ENCODE assay signal across 8 mouse cellular contexts in the genomic region with DNA sequence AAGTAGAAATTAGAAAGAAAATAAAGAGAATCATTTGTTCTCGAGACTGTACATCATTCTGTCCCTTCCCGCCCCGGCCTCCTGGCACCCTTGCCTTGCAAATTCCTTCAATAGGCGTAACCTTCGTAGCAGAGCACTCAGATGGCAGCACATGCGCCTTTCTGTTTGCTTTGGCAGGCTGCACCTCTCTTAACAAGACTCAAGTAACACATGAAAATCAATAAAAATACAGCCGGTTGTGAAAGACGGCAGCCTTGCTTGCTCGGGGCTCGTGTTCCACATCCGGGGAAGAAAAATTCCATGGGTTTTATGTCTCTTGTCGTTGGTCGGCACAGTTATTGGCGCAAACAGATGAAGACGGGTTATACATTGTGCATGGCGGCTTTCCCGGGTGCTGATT.
DNase-seq lines count a peak whose midpoint lies in the region; ATAC-seq and TF ChIP-seq lines count a peak whose summit lies in the region.

No protein-coding gene starts in this region.

- no peaks in the 10 kb centered on the region for H3K27me3 ChIP-seq in liver, adult 2 months (ENCODE audit: control insufficient read depth, insufficient read depth, low read length)
- H3K27me3 ChIP-seq in liver, embryonic 11.5 days (replicated peaks; ENCODE audit: control insufficient read depth, insufficient read depth, low read length): no peaks in the 10 kb centered on the region
- no peaks in the 10 kb centered on the region for H3K27me3 ChIP-seq in hindbrain, embryonic 11.5 days (ENCODE audit: control insufficient read depth, insufficient read depth, low read length)

- peak; percentile 75 for DNase-seq in liver, adult 2 months (ENCODE audit: extremely low read depth, low read depth, low spot score)
- DNase-seq in liver, embryonic 11.5 days (ENCODE audit: low spot score): no peak
- DNase-seq in heart, postnatal 10 days: peak; percentile 33 to 41
- DNase-seq in large intestine, adult 2 months (ENCODE audit: low read depth, low spot score): peak; percentile 76
- peak; percentile 40 to 69 for DNase-seq in urinary bladder, postnatal 36 days (ENCODE audit: low spot score in 2 of 2)
- DNase-seq in embryo, embryonic 9.5 days (ENCODE audit: extremely low spot score): no peak
- DNase-seq in hindbrain, embryonic 11.5 days (ENCODE audit: low spot score): no peak
- DNase-seq in T-cell, adult 2 months (ENCODE audit: low spot score): no peak

- H3K4me1 ChIP-seq in liver, adult 2 months (ENCODE audit: control insufficient read depth, insufficient read depth, low read length): peaks cover 6% of the 10 kb centered on the region
- H3K4me1 ChIP-seq in liver, embryonic 11.5 days (replicated peaks; ENCODE audit: control insufficient read depth, insufficient read depth, low read length): no peaks in the 10 kb centered on the region
- H3K4me1 ChIP-seq in hindbrain, embryonic 11.5 days (replicated peaks; ENCODE audit: control insufficient read depth, insufficient read depth, low read length): no peaks in the 10 kb centered on the region

- no peak overlapping the region for H3K4me2 ChIP-seq in liver, embryonic 11.5 days
- no peak overlapping the region for H3K4me2 ChIP-seq in hindbrain, embryonic 11.5 days (replicated peaks; ENCODE audit: low read depth, low read length)

- no peak overlapping the region for H3K9ac ChIP-seq in liver, adult 2 months (ENCODE audit: low read depth, low read length)
- H3K9ac ChIP-seq in liver, embryonic 11.5 days (ENCODE audit: low read depth, low read length): no peak overlapping the region
- no peak overlapping the region for H3K9ac ChIP-seq in hindbrain, embryonic 11.5 days (ENCODE audit: low read depth, low read length)

- no peak for ATAC-seq in liver, embryonic 11.5 days (replicated peaks; ENCODE audit: low FRiP score)
- ATAC-seq in hindbrain, embryonic 11.5 days (ENCODE audit: low FRiP score): no peak

- H3K79me2 ChIP-seq in liver, adult 2 months (ENCODE audit: control insufficient read depth, insufficient read depth, low read length): no peaks in the 10 kb centered on the region

- intact Hi-C loops in heart, postnatal 10 days (cut with DNase I): no loop called here

- H3K27ac ChIP-seq in liver, adult 2 months (replicated peaks; ENCODE audit: insufficient read depth, low read depth, low read length): no peak overlapping the region
- no peak overlapping the region for H3K27ac ChIP-seq in liver, embryonic 11.5 days (ENCODE audit: low read depth, low read length)
- H3K27ac ChIP-seq in hindbrain, embryonic 11.5 days (ENCODE audit: low read depth, low read length): no peak overlapping the region

- H3K9me3 ChIP-seq in liver, embryonic 11.5 days (ENCODE audit: control insufficient read depth, low read length): no peaks in the 10 kb centered on the region
- no peaks in the 10 kb centered on the region for H3K9me3 ChIP-seq in hindbrain, embryonic 11.5 days (ENCODE audit: control insufficient read depth, low read length)

- no peak for TF ChIP-seq CTCF in liver, adult 2 months (IDR thresholded peaks at IDR 0.05; ENCODE audit: low read depth, low read length)

- no peaks in the 10 kb centered on the region for H3K36me3 ChIP-seq in liver, adult 2 months (ENCODE audit: control insufficient read depth, insufficient read depth, low read length)
- no peaks in the 10 kb centered on the region for H3K36me3 ChIP-seq in liver, embryonic 11.5 days (ENCODE audit: control insufficient read depth, insufficient read depth, low read length)
- H3K36me3 ChIP-seq in hindbrain, embryonic 11.5 days (ENCODE audit: control insufficient read depth, insufficient read depth, low read length): no peaks in the 10 kb centered on the region

- no peak overlapping the region for H3K4me3 ChIP-seq in liver, adult 2 months (ENCODE audit: insufficient read depth, low read depth, low read length)
- H3K4me3 ChIP-seq in liver, embryonic 11.5 days (ENCODE audit: low read depth, low read length): no peak overlapping the region
- H3K4me3 ChIP-seq in hindbrain, embryonic 11.5 days (ENCODE audit: low read depth, low read length): no peak overlapping the region

- TF ChIP-seq POLR2A in liver, adult 2 months (IDR thresholded peaks at IDR 0.05; ENCODE audit: extremely low read depth, insufficient read depth, low read length): no peak

- 54% methylated on average over 17 of the region's 17 CpGs for WGBS in liver, adult 2 months
- 84% methylated on average over 17 of the region's 17 CpGs for WGBS in liver, embryonic 11.5 days
- 22% methylated on average over 17 of the region's 17 CpGs for WGBS in large intestine, adult 2 months
- WGBS in hindbrain, embryonic 11.5 days: 87% methylated on average over 17 of the region's 17 CpGs

Comparison
In these comparisons a context has a peak if more than half of its experiments do, and no peak if none do; other contexts are left out.
1. DNase-seq: peak in liver, adult 2 months (single experiment), heart, postnatal 10 days (2 of 2), large intestine, adult 2 months (single experiment) and urinary bladder, postnatal 36 days (2 of 2); none in liver, embryonic 11.5 days (single experiment), embryo, embryonic 9.5 days (single experiment), hindbrain, embryonic 11.5 days (single experiment) and T-cell, adult 2 months (single experiment).